Mouse (Mus musculus) thymus, adult 2 months (tissue): ENCODE data around the gene Pdlim7.

Source experiments
- CTCF ChIP-seq: fragments of 200-500 bp; IDR thresholded peaks from 2 replicates; pipeline ENCODE4 v1.5.1; 2012; ENCODE audit warnings: mild to moderate bottlenecking, control low read depth, low read length, moderate library complexity, borderline replicate concordance; ENCODE audit not compliant: control insufficient read depth, poor library complexity, insufficient read depth; ENCODE audit errors: extremely low read depth
- POLR2A ChIP-seq: fragments of 200-500 bp; IDR thresholded peaks from 2 replicates; pipeline ENCODE4 v1.6.1; 2012; ENCODE audit warnings: mild to moderate bottlenecking, low read length, control low read depth, moderate library complexity; ENCODE audit not compliant: control insufficient read depth, poor library complexity, insufficient read depth; ENCODE audit errors: extremely low read depth

DNA sequence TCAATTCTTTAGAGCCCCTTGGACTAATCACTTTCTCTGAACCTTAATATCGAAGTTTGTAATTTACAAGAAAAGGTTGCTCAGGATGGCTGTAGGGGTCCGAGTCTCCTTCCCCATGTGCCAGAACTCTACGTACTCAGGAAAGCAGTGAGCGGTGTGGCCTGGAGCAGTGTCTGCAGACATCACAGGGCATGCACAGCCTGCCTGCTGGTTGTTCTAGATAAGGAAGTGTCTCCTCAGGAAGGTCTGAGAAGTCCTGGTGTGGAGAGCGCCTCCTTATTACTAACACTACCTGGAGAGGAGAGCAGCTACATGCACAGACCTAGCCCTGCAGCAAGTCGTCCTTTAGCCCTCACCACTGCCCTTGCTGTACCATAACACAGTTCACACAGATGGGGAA is 31.3 kb upstream of the Pdlim7 start:
- TF ChIP-seq POLR2A (no peak), CTCF (no peak)
